Mouse (Mus musculus): ENCODE measurements around the gene Gm49388. TPM values are rescaled to one million over a fixed set of nuclear protein-coding genes. Genes with fewer than 3 reads are reported as not detected.

The Gm49388 gene
- total and polyA plus RNA-seq, 2 experiments from 2014 or later = not detected

DNA sequence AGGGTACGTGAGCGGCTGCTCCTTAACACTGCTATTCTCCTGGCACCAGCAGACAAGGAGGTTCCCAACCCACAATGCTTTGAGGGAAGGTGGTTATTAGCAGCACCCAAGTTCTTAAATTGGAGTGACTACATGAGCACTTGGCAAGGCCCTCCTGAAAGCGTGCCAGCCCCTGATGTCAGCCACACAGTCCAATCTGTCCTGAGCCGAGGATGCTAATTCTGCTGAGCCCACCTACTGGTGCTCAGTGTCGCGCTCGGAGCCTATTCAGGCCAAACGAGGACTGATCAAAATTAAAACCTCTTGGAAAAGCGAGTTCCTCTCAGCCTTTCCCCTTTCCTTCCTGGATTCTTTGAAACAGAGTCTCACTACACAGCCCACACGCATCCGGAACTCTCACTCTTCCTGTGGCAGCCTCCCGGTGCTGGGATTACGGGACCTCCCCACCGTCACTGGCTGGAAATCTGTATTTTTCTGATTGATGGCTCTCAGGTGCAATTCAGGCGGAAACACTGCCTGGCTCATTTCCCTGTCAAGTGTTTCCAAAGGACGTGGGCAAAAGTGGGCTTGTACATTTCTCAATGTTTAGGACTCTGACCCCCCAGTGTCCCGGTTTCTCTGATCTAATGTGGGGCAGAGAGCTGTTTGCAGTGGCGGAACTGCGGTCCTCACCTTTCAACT is 29.0 kb downstream of the Gm49388 start:
- no peak for TF ChIP-seq CTCF (IDR thresholded peaks at IDR 0.05; ENCODE audit: low read depth)
- TF ChIP-seq EP300 (IDR thresholded peaks at IDR 0.05; ENCODE audit: low read depth) = no peak
- peak overlapping the region; percentile 24; the same call in 1 of the 2 replicates for H3K9ac ChIP-seq (replicated peaks; ENCODE audit: low read depth, low read length)

DNA sequence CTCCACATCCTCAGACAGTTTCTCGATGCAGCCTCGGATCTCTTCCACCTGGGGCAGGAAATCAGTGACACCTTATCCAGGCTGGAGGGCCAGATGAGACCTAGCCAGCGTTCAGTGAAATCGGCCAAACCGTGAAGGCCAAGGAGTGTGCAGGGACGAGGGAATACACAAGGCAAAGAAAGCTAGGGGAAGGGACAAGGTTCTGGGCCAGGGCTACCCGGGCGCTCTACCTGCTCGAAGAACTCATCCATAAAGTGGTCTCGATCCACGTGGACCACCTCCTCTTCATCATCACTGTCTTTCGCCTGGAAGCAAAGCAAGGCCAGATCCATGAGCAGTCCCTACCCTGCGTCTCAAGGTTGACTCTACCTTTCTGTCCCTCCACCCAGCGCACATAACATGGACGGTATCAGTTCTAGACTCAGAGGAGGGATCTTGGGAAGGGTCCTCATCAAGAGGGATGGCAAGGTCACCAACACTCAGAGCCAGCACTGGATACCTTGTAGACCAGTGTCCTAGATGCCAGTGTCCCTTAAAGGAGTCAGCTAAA is 29.8 kb downstream of the Gm49388 start:
- H3K9me3 ChIP-seq (replicated peaks; ENCODE audit: control insufficient read depth, low read length) = no peaks in the 10 kb centered on the region
- H3K9ac ChIP-seq (replicated peaks; ENCODE audit: low read depth, low read length) = no peak overlapping the region
- TF ChIP-seq EP300 (IDR thresholded peaks at IDR 0.05; ENCODE audit: low read depth) = no peak
- TF ChIP-seq CTCF (IDR thresholded peaks at IDR 0.05; ENCODE audit: low read depth) = no peak
- no peak for DNase-seq (ENCODE audit: low spot score)
- no peaks in the 10 kb centered on the region for H3K36me3 ChIP-seq (replicated peaks; ENCODE audit: control insufficient read depth, insufficient read depth, low read length)
- H3K4me1 ChIP-seq (ENCODE audit: control insufficient read depth, insufficient read depth) = peaks cover 7% of the 10 kb centered on the region; the same call in 1 of the 2 replicates
- peak overlapping the region; percentile 91; the same call in 1 of the 2 replicates for H3K27ac ChIP-seq (ENCODE audit: low read depth)
- no peak overlapping the region for H3K4me2 ChIP-seq (ENCODE audit: low read depth, low read length)
- WGBS = 87% methylated on average over 15 of the region's 15 CpGs
- no peak overlapping the region for H3K4me3 ChIP-seq (ENCODE audit: low read depth, low read length)
- H3K27me3 ChIP-seq (ENCODE audit: control insufficient read depth, insufficient read depth, low read length) = no peaks in the 10 kb centered on the region
- ATAC-seq (ENCODE audit: insufficient read depth, low read depth) = no peak

More for the DNA sequence above, 29.0 kb downstream of the Gm49388 start:
- no peaks in the 10 kb centered on the region for H3K9me3 ChIP-seq (replicated peaks; ENCODE audit: control insufficient read depth, low read length)
- H3K27ac ChIP-seq (ENCODE audit: low read depth) = peak overlapping the region; percentile 91
- 41% methylated on average over 19 of the region's 19 CpGs for WGBS
- H3K4me1 ChIP-seq (ENCODE audit: control insufficient read depth, insufficient read depth) = peaks cover 7% of the 10 kb centered on the region; the same call in 1 of the 2 replicates
- H3K27me3 ChIP-seq (ENCODE audit: control insufficient read depth, insufficient read depth, low read length) = no peaks in the 10 kb centered on the region
- no peaks in the 10 kb centered on the region for H3K36me3 ChIP-seq (replicated peaks; ENCODE audit: control insufficient read depth, insufficient read depth, low read length)
- peak overlapping the region; percentile 47 for H3K4me2 ChIP-seq (ENCODE audit: low read depth, low read length)
- peak; percentile 92 for DNase-seq (ENCODE audit: low spot score)
- ATAC-seq (ENCODE audit: insufficient read depth, low read depth) = peak; percentile 89
- H3K4me3 ChIP-seq (ENCODE audit: low read depth, low read length) = 0 out of 2 replicates have a peak overlapping the region, but pooled peaks have one; percentile 3

DNA sequence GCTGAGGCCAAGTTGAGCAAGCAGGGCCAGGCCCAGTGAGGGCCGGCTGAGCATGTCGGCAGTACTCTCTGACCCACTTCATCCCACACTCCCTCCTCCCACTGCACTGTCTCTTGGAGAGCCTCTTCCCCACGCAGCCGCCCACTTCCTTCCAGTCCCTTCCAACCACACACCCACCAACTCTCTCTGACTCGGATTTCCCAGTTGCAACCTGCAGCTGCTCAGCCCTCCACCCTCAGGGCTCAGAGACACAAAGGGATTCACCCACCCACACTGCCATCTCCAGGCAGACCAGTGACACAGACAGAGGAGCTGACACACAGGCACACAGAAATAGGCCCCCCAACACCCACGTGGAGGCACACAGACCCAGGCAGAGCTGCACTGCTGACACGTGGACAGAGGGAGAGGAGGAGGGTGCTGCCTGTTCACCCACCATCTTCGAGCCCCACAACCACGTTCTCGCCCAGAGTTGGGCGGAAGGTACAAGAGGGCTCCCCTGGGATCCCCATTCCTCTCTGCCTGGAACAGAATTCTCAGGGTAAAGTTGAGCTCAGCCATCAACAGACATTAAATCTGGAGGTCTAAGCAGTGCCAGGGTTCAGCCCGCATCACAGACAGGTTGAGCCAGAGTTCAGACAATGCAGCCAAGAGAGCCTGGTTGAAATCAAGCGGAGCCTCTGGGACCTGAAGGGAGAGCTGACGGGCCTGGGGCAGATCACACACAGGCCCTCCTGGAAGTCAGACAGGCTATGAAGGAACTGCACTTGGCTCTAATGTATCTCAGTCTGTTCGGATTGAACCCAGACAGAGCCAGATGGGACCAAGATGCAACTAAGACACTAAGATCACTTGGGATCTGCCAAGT is 30.8 kb downstream of the Gm49388 start:
- Histone ChIP-seq H3K9ac (replicated peaks; ENCODE audit: low read depth, low read length) (no peak overlapping the region), H3K36me3 (replicated peaks; ENCODE audit: control insufficient read depth, insufficient read depth, low read length) (no peaks in the 10 kb centered on the region), H3K27ac (ENCODE audit: low read depth) (peak overlapping the region; percentile 36; the same call in 1 of the 2 replicates), H3K4me1 (ENCODE audit: control insufficient read depth, insufficient read depth) (peaks cover 7% of the 10 kb centered on the region; the same call in 1 of the 2 replicates), H3K4me2 (ENCODE audit: low read depth, low read length) (no peak overlapping the region), H3K27me3 (ENCODE audit: control insufficient read depth, insufficient read depth, low read length) (no peaks in the 10 kb centered on the region), H3K4me3 (ENCODE audit: low read depth, low read length) (no peak overlapping the region), H3K9me3 (replicated peaks; ENCODE audit: control insufficient read depth, low read length) (no peaks in the 10 kb centered on the region)
- ATAC-seq (ENCODE audit: insufficient read depth, low read depth) (peak; percentile 19; the same call in 1 of the 2 replicates), DNase-seq (ENCODE audit: low spot score) (peak; percentile 62)
- WGBS = 49% methylated on average over 15 of the region's 15 CpGs
- peak; percentile 59 for TF ChIP-seq CTCF (IDR thresholded peaks at IDR 0.05; ENCODE audit: low read depth)
- TF ChIP-seq EP300 (IDR thresholded peaks at IDR 0.05; ENCODE audit: low read depth) = no peak

DNA sequence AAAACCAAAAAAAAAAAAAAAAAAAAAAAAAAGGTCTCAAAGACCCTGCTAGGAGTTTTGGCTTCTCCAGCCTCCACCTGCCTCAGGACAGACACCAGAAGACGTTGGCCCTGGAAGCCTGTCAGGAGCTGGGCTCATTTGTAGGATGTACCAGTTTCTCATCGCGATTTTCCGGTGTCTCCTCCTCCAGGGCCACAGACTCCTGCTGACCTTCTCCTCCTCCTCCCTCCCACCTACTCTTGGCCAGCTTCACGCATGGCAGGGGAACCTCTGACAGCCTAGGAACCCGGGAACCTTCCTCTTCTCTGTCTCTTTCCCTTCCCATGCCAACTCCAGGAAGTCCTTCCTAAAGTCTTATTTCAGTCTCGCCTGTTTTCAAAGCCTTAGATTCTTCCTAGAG is 31.6 kb downstream of the Gm49388 start:
- Histone ChIP-seq H3K27me3 (ENCODE audit: control insufficient read depth, insufficient read depth, low read length) (no peaks in the 10 kb centered on the region), H3K27ac (ENCODE audit: low read depth) (no peak overlapping the region), H3K4me1 (ENCODE audit: control insufficient read depth, insufficient read depth) (peaks cover 7% of the 10 kb centered on the region; the same call in 1 of the 2 replicates), H3K9ac (replicated peaks; ENCODE audit: low read depth, low read length) (no peak overlapping the region), H3K4me2 (ENCODE audit: low read depth, low read length) (no peak overlapping the region), H3K4me3 (ENCODE audit: low read depth, low read length) (no peak overlapping the region), H3K9me3 (replicated peaks; ENCODE audit: control insufficient read depth, low read length) (no peaks in the 10 kb centered on the region), H3K36me3 (replicated peaks; ENCODE audit: control insufficient read depth, insufficient read depth, low read length) (no peaks in the 10 kb centered on the region)
- no peak for TF ChIP-seq EP300 (IDR thresholded peaks at IDR 0.05; ENCODE audit: low read depth)
- no peak for TF ChIP-seq CTCF (IDR thresholded peaks at IDR 0.05; ENCODE audit: low read depth)
- WGBS = 72% methylated on average over 7 of the region's 7 CpGs
- DNase-seq (ENCODE audit: low spot score) = no peak
- no peak for ATAC-seq (ENCODE audit: insufficient read depth, low read depth)

DNA sequence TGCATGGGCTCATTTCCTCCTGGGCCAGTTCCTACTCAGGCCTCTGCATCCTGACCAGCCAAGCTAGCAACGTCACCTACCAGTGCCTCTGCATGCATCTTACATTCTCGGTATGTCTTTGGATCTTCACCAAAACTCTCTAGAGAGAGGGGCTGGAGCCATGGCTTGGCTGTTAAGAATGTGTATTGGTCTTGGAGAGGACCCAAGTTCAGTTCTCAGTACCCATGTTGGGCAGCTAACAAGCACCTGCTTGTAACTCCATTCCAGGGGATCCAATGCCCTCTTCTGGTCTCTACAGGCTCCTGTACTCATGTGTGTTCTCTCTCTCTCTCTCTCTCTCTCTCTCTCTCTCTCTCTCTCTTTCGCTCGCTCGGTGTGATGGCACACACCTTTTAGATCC is 32.4 kb downstream of the Gm49388 start:
- no peak for DNase-seq (ENCODE audit: low spot score)
- peaks cover 7% of the 10 kb centered on the region; the same call in 1 of the 2 replicates for H3K4me1 ChIP-seq (ENCODE audit: control insufficient read depth, insufficient read depth)
- no peaks in the 10 kb centered on the region for H3K9me3 ChIP-seq (replicated peaks; ENCODE audit: control insufficient read depth, low read length)
- TF ChIP-seq EP300 (IDR thresholded peaks at IDR 0.05; ENCODE audit: low read depth) = no peak
- no peak for TF ChIP-seq CTCF (IDR thresholded peaks at IDR 0.05; ENCODE audit: low read depth)
- no peak overlapping the region for H3K4me2 ChIP-seq (ENCODE audit: low read depth, low read length)
- no peak overlapping the region for H3K9ac ChIP-seq (replicated peaks; ENCODE audit: low read depth, low read length)
- H3K36me3 ChIP-seq (replicated peaks; ENCODE audit: control insufficient read depth, insufficient read depth, low read length) = no peaks in the 10 kb centered on the region
- no peaks in the 10 kb centered on the region for H3K27me3 ChIP-seq (ENCODE audit: control insufficient read depth, insufficient read depth, low read length)
- ATAC-seq (ENCODE audit: insufficient read depth, low read depth) = no peak
- no peak overlapping the region for H3K4me3 ChIP-seq (ENCODE audit: low read depth, low read length)
- 77% methylated on average over 5 of the region's 5 CpGs for WGBS
- H3K27ac ChIP-seq (ENCODE audit: low read depth) = no peak overlapping the region
